Mouse (Mus musculus) embryonic facial prominence, embryonic 11.5 days (tissue): ENCODE results near the gene Sestd1. TPM values are rescaled to one million over a fixed set of nuclear protein-coding genes. Genes with fewer than 3 reads are reported as not detected.
A peak's percentile ranks its signal among the peaks of the same experiment; 100 is the strongest.

Experiments
- ATAC-seq: fragments of 200-750 bp; cut with Nextera tagmentation; replicated peaks from 2 replicates; pipeline ENCODE4 v1.8.0; 2017; ENCODE audit warnings: low read depth; ENCODE audit not compliant: insufficient number of reproducible peaks, low FRiP score, low TSS enrichment
- DNase-seq: peaks from one replicate; pipeline ENCODE4 v3.0.0-alpha.2; 2015; ENCODE audit warnings: low spot score
- H3K27ac ChIP-seq: fragments of 300-500 bp; sonication (generic); replicated peaks from 2 replicates; pipeline ENCODE4 v1.5.1; 2014; ENCODE audit warnings: mild to moderate bottlenecking, low read depth, low read length, control low read depth
- H3K27me3 ChIP-seq: fragments of 300-500 bp; sonication (generic); 2 replicates; pipeline ENCODE4 v1.6.1; 2014; ENCODE audit warnings: mild to moderate bottlenecking, low read length, moderate library complexity, mixed read lengths; ENCODE audit not compliant: control insufficient read depth, insufficient read depth
- H3K36me3 ChIP-seq: fragments of 300-500 bp; sonication (generic); replicated peaks from 2 replicates; pipeline ENCODE4 v1.6.1; 2014; ENCODE audit warnings: low read depth, mild to moderate bottlenecking, low read length, moderate library complexity, mixed read lengths; ENCODE audit not compliant: control insufficient read depth, insufficient read depth
- H3K4me1 ChIP-seq: fragments of 300-500 bp; sonication (generic); 2 replicates; pipeline ENCODE4 v1.6.1; 2014; ENCODE audit warnings: low read length, mixed read lengths; ENCODE audit not compliant: control insufficient read depth, insufficient read depth
- H3K4me2 ChIP-seq: fragments of 300-500 bp; sonication (generic); 2 replicates; pipeline ENCODE4 v1.6.1; 2014; ENCODE audit warnings: low read depth, mild to moderate bottlenecking, control low read depth, low read length, moderate library complexity
- H3K4me3 ChIP-seq: fragments of 300-500 bp; sonication (generic); 2 replicates; pipeline ENCODE4 v1.5.1; 2014; ENCODE audit warnings: low read depth, low read length, control low read depth
- H3K9ac ChIP-seq: fragments of 300-500 bp; sonication (generic); replicated peaks from 2 replicates; pipeline ENCODE4 v1.6.1; 2014; ENCODE audit warnings: mild to moderate bottlenecking, control low read depth, low read length
- H3K9me3 ChIP-seq: fragments of 300-500 bp; sonication (generic); replicated peaks from 2 replicates; pipeline ENCODE4 v1.6.1; 2016; ENCODE audit warnings: mild to moderate bottlenecking, low read length, inconsistent platforms, mixed read lengths; ENCODE audit not compliant: control insufficient read depth
- WGBS: fragments of 180-500 bp; shearing (Covaris S2); extraction: QIAGEN DNeasy Blood & Tissue Kit; methylation state at CpG from one replicate; pipeline ENCODE4 v1.1.7; 2014; 5-methylcytosine and 5-hydroxymethylcytosine counted together
- polyA plus RNA-seq: library from polyadenylated mRNA; unstranded; fragments of >200 nt; fragmentation: Nextera tagmentation; extraction: Ambion mirVana; gene quantifications from 2 replicates; pipeline ENCODE4 v1.2.1, GENCODE M21; 2014

Gene Sestd1
- polyA plus RNA-seq, 1 experiment from 2014 or later, result 26.7 TPM

DNA sequence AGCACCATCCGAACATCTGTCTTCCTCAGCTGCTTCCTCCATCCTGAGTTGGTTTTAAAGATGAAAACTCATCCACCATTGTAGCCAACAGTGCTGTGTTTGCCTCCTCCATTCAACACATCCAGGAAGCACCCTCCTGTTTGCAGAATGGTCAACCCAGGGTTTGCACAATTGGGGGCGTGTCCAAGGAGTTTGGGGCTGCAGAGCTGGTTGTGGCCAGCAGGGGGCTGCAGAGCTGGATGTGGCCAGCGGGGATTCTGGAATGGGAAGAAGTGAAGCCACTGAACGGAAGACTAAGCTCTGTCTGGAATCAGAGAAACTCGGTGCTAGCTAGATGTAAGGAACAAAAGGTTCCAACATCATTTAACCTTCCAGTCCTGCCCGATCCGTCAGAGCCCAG is 28.9 kb upstream of the Sestd1 start:
- no peak for ATAC-seq
- no peak overlapping the region for H3K9ac ChIP-seq
- H3K9me3 ChIP-seq, result no peaks in the 10 kb centered on the region
- no peaks in the 10 kb centered on the region for H3K36me3 ChIP-seq
- H3K4me2 ChIP-seq, result no peak overlapping the region
- H3K27me3 ChIP-seq, result no peaks in the 10 kb centered on the region
- H3K27ac ChIP-seq, result no peak overlapping the region
- peak; percentile 44 for DNase-seq
- no peak overlapping the region for H3K4me3 ChIP-seq
- WGBS, result 51% methylated on average over 7 of the region's 7 CpGs
- no peaks in the 10 kb centered on the region for H3K4me1 ChIP-seq

DNA sequence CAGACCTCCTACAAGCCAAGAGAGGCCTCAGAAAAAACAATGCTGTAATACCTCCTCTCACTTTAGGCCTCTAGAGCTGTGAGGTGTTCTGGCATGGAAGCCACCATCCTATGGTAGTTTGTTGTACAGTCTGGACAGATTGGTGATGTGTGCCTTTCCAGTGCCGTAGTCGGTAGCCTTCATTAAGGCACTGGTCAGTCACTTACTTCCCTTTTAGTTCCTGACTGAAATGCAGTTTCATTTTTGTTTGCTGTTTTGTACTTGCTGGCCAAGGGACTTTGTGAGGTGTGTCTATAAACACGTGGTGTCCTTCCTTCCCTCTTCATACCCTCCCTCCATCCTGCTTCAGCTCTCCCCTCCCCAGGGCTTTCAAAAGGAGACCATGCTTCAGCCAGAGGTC is 24.1 kb upstream of the Sestd1 start:
- no peak overlapping the region for H3K27ac ChIP-seq
- 72% methylated on average over 3 of the region's 3 CpGs for WGBS
- DNase-seq, result no peak

DNA sequence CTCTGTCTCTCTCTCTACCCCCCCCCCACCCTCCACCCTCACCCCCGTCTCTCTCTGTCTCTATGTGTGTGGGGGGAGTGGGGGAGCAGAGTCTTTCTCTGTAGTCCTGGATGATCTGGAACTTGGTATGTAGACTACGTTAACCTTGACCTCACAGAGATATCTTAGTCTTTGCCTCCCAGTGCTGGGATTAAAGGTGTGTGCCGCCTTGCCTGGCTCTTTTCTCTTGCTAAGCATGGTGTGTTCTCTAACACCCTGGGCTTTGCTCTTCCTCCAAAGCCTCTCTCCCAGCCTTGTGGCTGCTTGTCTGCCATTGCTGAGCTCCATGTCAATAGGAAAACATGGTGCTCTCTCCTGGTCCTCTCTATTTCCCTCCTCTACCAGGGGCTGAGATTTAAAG is 23.3 kb upstream of the Sestd1 start:
- no peak overlapping the region for H3K4me2 ChIP-seq
- 74% methylated on average over 3 of the region's 3 CpGs for WGBS
- H3K27ac ChIP-seq, result no peak overlapping the region
- DNase-seq (no peak), ATAC-seq (no peak)
- no peaks in the 10 kb centered on the region for H3K36me3 ChIP-seq
- no peak overlapping the region for H3K9ac ChIP-seq
- no peaks in the 10 kb centered on the region for H3K9me3 ChIP-seq
- H3K4me3 ChIP-seq, result no peak overlapping the region
- H3K4me1 ChIP-seq, result no peaks in the 10 kb centered on the region
- H3K27me3 ChIP-seq, result no peaks in the 10 kb centered on the region

More for the DNA sequence above, 24.1 kb upstream of the Sestd1 start:
- H3K36me3 ChIP-seq, result no peaks in the 10 kb centered on the region
- no peak overlapping the region for H3K4me3 ChIP-seq
- no peaks in the 10 kb centered on the region for H3K27me3 ChIP-seq
- no peaks in the 10 kb centered on the region for H3K4me1 ChIP-seq
- H3K9ac ChIP-seq, result no peak overlapping the region
- H3K4me2 ChIP-seq, result no peak overlapping the region
- H3K9me3 ChIP-seq, result no peaks in the 10 kb centered on the region
- ATAC-seq, result no peak

DNA sequence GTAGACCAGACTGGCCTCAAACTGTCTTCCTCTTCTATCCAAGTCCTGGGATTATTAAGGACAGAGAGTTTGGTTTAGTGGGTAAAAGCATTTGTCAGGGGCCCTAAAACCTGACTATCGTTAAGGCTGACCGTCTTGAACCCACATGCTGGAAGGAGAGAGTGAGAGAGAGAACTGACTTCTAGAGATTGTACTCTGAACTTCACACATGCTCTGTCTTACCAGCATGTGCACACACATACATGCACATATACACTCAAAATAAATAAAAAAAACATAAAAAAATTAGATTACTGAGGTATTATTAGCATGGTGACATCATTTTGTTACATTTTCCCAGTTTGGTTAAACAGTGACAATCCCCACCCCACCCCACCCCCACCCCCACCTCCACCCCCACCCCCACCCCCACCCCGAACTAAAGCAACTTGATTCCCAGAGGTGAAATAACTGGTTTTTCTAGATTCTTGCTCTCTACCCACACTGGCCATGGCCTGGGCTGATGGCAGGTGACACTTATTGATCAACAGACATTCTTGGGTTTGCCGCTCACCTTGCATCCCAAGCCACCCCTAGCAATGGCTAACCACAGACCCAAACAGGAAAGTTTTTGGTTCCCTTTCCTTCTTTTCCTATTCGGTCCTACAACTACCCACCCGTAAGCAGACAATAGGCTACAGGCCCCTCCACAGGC is 22.4 kb upstream of the Sestd1 start:
- DNase-seq, result no peak
- Histone ChIP-seq H3K9ac (no peak overlapping the region), H3K4me1 (no peaks in the 10 kb centered on the region), H3K27ac (no peak overlapping the region), H3K9me3 (no peaks in the 10 kb centered on the region), H3K4me2 (no peak overlapping the region), H3K27me3 (no peaks in the 10 kb centered on the region), H3K36me3 (no peaks in the 10 kb centered on the region), H3K4me3 (no peak overlapping the region)
- 67% methylated on average over 6 of the region's 6 CpGs for WGBS
- ATAC-seq, result no peak

DNA sequence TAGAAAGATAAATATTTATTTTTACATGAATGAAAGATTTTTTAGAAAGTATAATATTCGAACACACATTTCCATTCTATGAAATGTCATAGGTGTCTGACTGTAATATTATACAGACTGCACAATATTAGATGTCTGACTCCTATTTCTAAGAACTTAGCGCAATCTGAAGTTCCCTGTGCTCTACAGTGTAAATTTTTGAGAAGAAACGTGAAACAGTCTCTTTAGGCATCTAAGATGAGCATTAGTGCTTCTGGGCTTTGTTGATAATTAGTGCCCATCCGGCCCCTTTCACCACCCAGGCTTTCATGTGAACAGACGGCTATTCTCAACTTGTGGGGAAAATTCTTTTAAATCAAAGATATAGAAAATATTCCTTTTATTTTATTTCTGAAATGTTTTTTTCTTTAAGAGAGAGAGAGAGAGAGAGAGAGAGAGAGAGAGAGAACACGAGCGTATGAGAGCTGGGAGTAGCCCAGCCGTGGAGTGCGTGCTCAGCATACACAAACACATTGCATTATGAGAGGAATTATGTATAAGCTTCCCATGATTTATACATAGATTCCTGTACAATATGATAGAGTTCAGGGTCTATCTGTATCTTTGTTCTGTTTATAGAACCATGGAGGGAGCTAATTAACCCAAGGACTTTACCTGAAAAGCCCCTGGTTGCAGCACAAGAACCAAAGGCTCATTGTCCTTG is 21.4 kb upstream of the Sestd1 start:
- H3K9ac ChIP-seq, result no peak overlapping the region
- DNase-seq (no peak), ATAC-seq (no peak)
- no peaks in the 10 kb centered on the region for H3K4me1 ChIP-seq
- H3K4me3 ChIP-seq, result no peak overlapping the region
- no peak overlapping the region for H3K4me2 ChIP-seq
- no peaks in the 10 kb centered on the region for H3K27me3 ChIP-seq
- no peaks in the 10 kb centered on the region for H3K36me3 ChIP-seq
- H3K9me3 ChIP-seq, result no peaks in the 10 kb centered on the region
- 67% methylated on average over 9 of the region's 9 CpGs for WGBS
- H3K27ac ChIP-seq, result no peak overlapping the region

DNA sequence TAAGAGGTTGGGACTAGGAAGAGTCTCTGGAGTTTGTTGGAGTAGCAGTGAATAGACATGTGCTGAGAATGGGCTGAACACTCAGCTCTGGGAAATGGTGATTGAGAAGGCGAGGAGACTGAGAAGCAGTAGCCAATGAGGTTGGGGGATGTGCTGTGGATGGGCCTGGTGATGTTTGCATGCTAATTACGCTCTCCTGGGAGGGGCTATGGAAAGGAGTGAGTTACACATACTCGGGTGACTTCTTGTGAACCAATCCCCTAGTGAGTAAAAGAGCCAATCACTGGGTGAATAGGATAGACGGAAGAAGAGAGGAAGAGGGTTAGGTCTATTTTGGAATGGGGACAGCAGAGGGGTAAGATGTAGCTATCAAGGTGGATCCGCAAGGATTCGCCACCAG is 9.3 kb upstream of the Sestd1 start:
- 70% methylated on average over 6 of the region's 6 CpGs for WGBS
- no peak for ATAC-seq
- Histone ChIP-seq H3K36me3 (no peaks in the 10 kb centered on the region), H3K4me1 (no peaks in the 10 kb centered on the region), H3K27ac (no peak overlapping the region), H3K9ac (no peak overlapping the region), H3K4me3 (no peak overlapping the region), H3K4me2 (no peak overlapping the region), H3K27me3 (no peaks in the 10 kb centered on the region), H3K9me3 (no peaks in the 10 kb centered on the region)
- DNase-seq, result no peak

DNA sequence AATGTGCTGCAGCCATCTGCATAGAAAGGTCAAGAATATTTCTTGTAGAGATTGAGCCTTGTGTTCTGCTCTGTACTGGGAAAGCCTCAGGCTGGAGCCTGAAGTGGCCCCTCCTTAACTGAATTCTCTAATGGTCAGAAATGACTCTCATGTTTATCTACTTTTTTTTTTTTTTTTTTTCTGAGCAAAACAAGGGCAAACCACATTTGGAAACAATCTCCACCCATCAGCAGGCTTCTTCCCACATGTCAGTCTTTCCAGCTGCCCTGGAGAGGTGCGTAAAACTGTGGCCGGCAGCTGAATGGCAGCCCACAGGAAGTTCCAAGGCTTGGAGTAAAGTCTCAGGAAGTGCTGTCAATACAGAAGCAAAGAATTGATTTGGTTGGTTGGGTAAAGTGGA is 6.4 kb upstream of the Sestd1 start:
- Histone ChIP-seq H3K9me3 (no peaks in the 10 kb centered on the region), H3K4me1 (no peaks in the 10 kb centered on the region), H3K4me2 (no peak overlapping the region), H3K4me3 (no peak overlapping the region), H3K9ac (no peak overlapping the region), H3K36me3 (no peaks in the 10 kb centered on the region), H3K27me3 (no peaks in the 10 kb centered on the region), H3K27ac (no peak overlapping the region)
- ATAC-seq (no peak), DNase-seq (peak; percentile 19)
- WGBS, result 27% methylated on average over 2 of the region's 2 CpGs

DNA sequence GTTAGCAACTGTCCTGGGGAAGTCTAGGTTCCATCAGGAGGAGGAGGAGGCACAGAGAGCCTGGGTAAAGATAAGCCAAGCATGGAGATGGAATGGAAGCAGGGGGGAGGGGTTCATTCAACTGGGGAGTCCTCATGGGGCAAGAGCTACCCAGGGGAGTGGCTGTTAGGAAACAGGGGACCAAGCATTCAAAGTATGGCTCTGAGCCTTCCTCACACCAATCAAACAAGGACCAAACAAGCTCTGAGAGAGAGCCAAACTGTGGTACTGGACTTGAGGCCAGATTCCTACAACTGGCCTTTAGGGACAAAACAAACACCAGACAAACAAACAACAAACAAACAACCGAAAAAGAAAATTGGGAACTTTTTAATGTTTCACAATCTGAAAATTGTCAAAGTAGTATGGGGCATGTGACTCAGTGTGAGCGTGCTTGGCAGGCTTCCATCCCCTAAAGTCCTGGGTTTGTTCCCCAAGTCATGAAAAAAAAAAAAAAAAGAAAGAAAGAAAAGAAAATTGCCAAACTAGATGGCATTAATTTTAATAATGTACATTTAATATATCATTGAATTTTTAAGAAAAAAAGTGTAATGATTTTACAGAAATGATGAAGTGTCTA is 4.0 kb upstream of the Sestd1 start:
- no peak overlapping the region for H3K4me2 ChIP-seq
- no peak for DNase-seq
- no peak overlapping the region for H3K4me3 ChIP-seq
- H3K9me3 ChIP-seq, result no peaks in the 10 kb centered on the region
- ATAC-seq, result no peak
- H3K4me1 ChIP-seq, result no peaks in the 10 kb centered on the region
- WGBS, result 75% methylated on average over 2 of the region's 2 CpGs
- H3K9ac ChIP-seq, result no peak overlapping the region
- H3K27me3 ChIP-seq, result no peaks in the 10 kb centered on the region
- H3K27ac ChIP-seq, result no peak overlapping the region
- no peaks in the 10 kb centered on the region for H3K36me3 ChIP-seq
